Mouse (Mus musculus) liver, postnatal 0 days (tissue): ENCODE data around the gene Denr.

ENCODE experiments used
- CTCF ChIP-seq: sonication (generic); IDR thresholded peaks from 2 replicates; pipeline ENCODE4 v1.5.1; 2016; ENCODE audit warnings: antibody characterized with exemption, low read depth
- EP300 ChIP-seq: IDR thresholded peaks from 2 replicates; pipeline ENCODE4 v1.6.1; 2016; ENCODE audit warnings: antibody characterized with exemption, low read depth, mild to moderate bottlenecking

DNA sequence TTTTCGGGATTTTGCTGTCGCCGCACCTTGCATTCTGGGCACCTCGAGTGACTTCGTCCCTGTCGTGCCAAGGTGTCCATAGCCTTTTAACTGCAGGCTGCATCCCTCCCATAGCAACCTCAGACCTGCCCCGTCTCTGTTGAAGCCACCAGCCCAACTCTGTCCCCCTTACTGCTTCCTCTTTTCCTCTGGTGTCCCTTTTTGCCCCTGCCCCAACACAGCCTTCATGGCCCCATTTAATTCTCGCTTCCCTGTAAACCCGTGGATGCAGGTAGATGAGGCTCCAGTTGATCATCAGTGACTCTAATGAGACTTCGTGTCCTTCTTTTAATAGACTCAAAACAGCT is 629 bp downstream of the Denr start:
- TF ChIP-seq CTCF (no peak), EP300 (no peak)
